Mouse (Mus musculus) midbrain, embryonic 14.5 days (tissue): ENCODE results near the gene Casq1. TPM values are rescaled to one million over a fixed set of nuclear protein-coding genes. Genes with fewer than 3 reads are reported as not detected.
"Not testable (repeated sequence)": the region's sequence is repeated elsewhere in the genome, so short reads cannot be mapped to it uniquely, and the experiment has no call there.

Experiments used
- ATAC-seq: fragments of 200-750 bp; cut with Nextera tagmentation; 2 replicates; pipeline ENCODE4 v1.8.0; 2017; ENCODE audit warnings: moderate number of reproducible peaks, moderate library complexity; ENCODE audit not compliant: low FRiP score, low TSS enrichment
- DNase-seq: peaks from one replicate; pipeline ENCODE4 v3.0.0-alpha.2; 2015
- H3K27ac ChIP-seq: fragments of 300-500 bp; sonication (generic); replicated peaks from 2 replicates; pipeline ENCODE4 v1.5.1; 2014; ENCODE audit warnings: mild to moderate bottlenecking, low read depth, low read length, moderate library complexity
- H3K27me3 ChIP-seq: fragments of 300-500 bp; sonication (generic); 2 replicates; pipeline ENCODE4 v1.6.1; 2014; ENCODE audit warnings: low read length, control low read depth, mixed read lengths; ENCODE audit not compliant: control insufficient read depth, insufficient read depth
- H3K36me3 ChIP-seq: fragments of 300-500 bp; sonication (generic); 2 replicates; pipeline ENCODE4 v1.6.1; 2014; ENCODE audit warnings: low read length, control low read depth; ENCODE audit not compliant: control insufficient read depth, insufficient read depth
- H3K4me1 ChIP-seq: fragments of 300-500 bp; sonication (generic); 2 replicates; pipeline ENCODE4 v1.6.1; 2014; ENCODE audit warnings: mild to moderate bottlenecking, antibody characterized with exemption, low read length, control low read depth; ENCODE audit not compliant: control insufficient read depth, insufficient read depth
- H3K4me2 ChIP-seq: fragments of 300-500 bp; sonication (generic); 2 replicates; pipeline ENCODE4 v1.6.1; 2014; ENCODE audit warnings: mild to moderate bottlenecking, low read length, moderate library complexity
- H3K4me3 ChIP-seq: fragments of 300-500 bp; sonication (generic); replicated peaks from 2 replicates; pipeline ENCODE4 v1.5.1; 2014; ENCODE audit warnings: low read depth, low read length
- H3K9ac ChIP-seq: fragments of 300-500 bp; sonication (generic); replicated peaks from 2 replicates; pipeline ENCODE4 v1.6.1; 2014; ENCODE audit warnings: mild to moderate bottlenecking, low read length, moderate library complexity
- H3K9me3 ChIP-seq: fragments of 300-500 bp; sonication (generic); 2 replicates; pipeline ENCODE4 v1.6.1; 2016; ENCODE audit warnings: low read length, control low read depth, mixed read lengths; ENCODE audit not compliant: control insufficient read depth
- WGBS: fragments of 180-500 bp; shearing (Covaris S2); extraction: QIAGEN DNeasy Blood & Tissue Kit; methylation state at CpG from one replicate; pipeline ENCODE4 v1.1.7; 2014; 5-methylcytosine and 5-hydroxymethylcytosine counted together
- polyA plus RNA-seq: library from polyadenylated mRNA; unstranded; fragments of >200 nt; fragmentation: Nextera tagmentation; extraction: Ambion mirVana; gene quantifications from 2 replicates; pipeline ENCODE4 v1.2.1, GENCODE M21; 2014

Gene Casq1
- polyA plus RNA-seq = 1.6 and 2.3 TPM in 2 replicates

DNA sequence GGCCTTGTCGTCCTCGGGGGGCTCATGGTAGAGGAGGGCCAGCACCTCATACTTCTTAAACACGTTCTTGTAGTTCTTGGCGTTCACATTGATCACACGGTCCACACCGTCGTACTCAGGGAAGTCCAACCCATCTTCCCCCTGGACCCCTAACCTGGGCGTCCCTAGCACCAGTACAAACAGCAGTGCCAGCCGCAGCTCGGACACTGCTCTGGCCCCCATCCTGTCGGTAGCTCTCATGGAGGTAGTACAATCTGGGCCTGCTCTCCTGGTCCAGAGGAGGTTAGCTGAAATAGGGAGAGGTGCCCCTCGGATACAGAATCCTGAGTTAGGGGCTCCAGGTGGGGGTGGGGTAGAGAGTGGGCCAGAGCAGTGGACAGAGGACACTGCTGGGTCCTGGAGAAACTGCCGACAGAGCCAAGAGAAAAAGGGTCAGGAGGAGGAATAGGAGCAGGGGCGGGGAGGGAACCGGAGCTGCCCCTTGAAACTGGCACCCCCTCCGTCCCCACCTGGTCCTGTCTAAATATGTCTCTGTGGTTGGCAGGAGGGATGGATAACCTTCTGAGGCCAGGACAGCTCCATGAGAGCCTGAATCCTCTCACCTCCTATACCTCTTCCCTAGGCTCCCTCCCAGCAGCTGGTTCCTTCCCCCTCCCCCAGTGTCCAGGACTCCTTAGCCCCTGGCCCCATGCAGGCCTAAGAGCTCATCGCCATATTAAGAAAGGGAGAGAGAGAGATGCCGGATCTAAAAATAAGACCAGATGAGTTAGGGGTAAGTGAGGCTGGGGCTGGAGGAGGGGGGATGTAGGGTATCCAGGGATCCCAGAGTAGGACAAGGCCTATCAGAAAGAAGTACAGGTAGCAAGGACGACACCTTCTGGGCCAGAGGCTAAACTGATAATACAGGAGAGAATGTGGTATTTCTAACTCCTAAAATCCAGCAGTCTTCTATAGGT is at the start of gene Casq1:
Casq1 (minus strand) TSS at position 418 of the 956 bp plus-strand sequence.
- Histone ChIP-seq H3K27ac (no peak within 1 kb of the TSS), H3K4me3 (no peak within 1 kb of the TSS), H3K27me3 (no peaks in the 10 kb centered on the region), H3K9ac (no peak within 1 kb of the TSS), H3K4me1 (peaks cover 16% of the 10 kb centered on the region), H3K36me3 (no peaks in the 10 kb centered on the region), H3K4me2 (no peak within 1 kb of the TSS), H3K9me3 (no peaks in the 10 kb centered on the region)
- WGBS = 82% methylated on average over 19 of the region's 19 CpGs
- DNase-seq (no peak), ATAC-seq (no peak)

DNA sequence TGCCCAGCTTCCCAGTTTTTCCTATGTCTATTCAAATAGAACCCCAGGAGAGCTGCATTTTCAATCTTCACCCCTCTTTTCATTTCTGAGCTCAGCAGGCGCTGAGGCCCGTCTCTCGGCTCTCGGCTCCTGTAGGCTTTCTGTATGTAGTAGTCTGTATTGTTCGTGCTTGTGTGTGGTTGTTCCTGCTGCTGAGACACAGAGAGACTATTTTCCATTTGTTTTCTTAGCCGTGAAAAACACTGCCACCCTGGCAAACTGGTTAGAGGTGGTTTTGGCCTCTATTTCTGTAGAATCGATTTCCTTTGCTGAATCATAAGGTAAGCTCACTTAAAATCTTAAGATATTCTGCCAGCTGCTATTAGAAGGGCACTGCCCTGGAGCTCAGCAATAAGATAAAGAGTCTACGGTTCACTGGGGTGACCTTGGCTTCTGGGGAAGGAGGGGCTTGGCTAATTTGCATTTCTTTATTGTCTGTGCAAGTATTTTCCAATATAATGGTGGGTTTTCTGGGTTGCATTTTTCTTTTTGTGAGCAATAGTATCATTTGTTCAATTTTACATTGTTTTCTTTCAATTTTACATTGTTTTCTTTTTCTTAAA is 41.9 kb upstream of the Casq1 start, which contains the start of gene Igsf8:
Igsf8 (plus strand) TSS at position 165 of the 602 bp plus-strand sequence.
- ATAC-seq = no peak
- H3K4me1 ChIP-seq = no peaks in the 10 kb centered on the region
- H3K9ac ChIP-seq = no peak within 1 kb of the TSS
- 7% methylated on average over 8 of the region's 8 CpGs for WGBS
- no peak within 1 kb of the TSS for H3K4me3 ChIP-seq
- peak within 1 kb of the TSS; percentile 62 for H3K27ac ChIP-seq
- no peaks in the 10 kb centered on the region for H3K9me3 ChIP-seq
- no peaks in the 10 kb centered on the region for H3K27me3 ChIP-seq
- no peaks in the 10 kb centered on the region for H3K36me3 ChIP-seq
- peak; percentile 47 for DNase-seq
- peak within 1 kb of the TSS; percentile 3 for H3K4me2 ChIP-seq

DNA sequence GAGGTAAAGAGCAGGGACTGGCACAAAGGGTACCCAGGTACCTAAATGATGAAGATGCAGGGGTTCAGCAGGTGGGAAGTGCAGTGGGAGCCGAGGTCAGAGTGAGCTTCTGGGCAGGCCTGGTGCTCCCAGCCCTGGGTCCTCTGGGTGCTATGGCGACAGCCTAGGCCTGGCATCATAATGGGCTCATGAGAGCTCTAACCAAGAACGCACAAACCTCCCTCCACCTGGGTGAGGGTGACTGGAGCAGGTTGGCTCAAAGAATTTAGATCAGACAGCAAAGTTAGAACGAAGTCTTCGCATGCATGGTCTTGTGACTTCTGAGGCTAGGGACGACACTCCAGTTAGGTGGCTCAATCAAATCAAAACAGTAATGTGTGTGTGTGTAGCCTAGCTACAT is 38.6 kb upstream of the Casq1 start, which contains the start of gene Atp1a4:
Atp1a4 (minus strand) TSS at position 101 of the 400 bp plus-strand sequence.
- Histone ChIP-seq H3K9ac (no peak within 1 kb of the TSS), H3K4me3 (no peak within 1 kb of the TSS), H3K9me3 (no peaks in the 10 kb centered on the region), H3K36me3 (no peaks in the 10 kb centered on the region), H3K27me3 (no peaks in the 10 kb centered on the region), H3K4me2 (no peak within 1 kb of the TSS), H3K27ac (no peak within 1 kb of the TSS), H3K4me1 (no peaks in the 10 kb centered on the region)
- WGBS = 87% methylated on average over 6 of the region's 6 CpGs
- ATAC-seq (no peak), DNase-seq (no peak)

DNA sequence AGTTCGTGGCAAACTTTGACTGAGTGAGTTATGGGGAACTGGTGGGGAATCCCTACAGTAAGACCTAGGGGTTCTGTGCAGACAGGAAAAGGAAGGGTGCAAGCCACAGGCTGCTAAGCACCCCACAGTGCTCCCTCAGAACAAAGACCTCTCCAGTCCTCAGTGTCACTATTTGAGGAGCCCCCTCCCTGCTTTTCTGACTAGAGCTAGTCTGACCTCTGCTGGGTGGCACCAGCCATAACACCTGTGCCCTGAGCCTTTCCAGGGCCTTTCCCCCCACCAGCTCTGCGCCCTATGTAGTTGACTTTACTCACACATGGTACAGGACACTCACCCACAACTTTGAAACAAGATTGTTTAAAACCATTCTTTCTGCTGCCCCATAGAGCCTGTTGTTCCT is 28.0 kb upstream of the Casq1 start:
- Histone ChIP-seq H3K9ac (no peak overlapping the region), H3K4me2 (no peak overlapping the region), H3K4me1 (0 out of 2 replicates have a peak, but pooled peaks cover under 1% of the 10 kb centered on the region), H3K9me3 (no peaks in the 10 kb centered on the region), H3K27ac (no peak overlapping the region), H3K27me3 (peaks cover 5% of the 10 kb centered on the region; the same call in 1 of the 2 replicates), H3K4me3 (no peak overlapping the region), H3K36me3 (no peaks in the 10 kb centered on the region)
- ATAC-seq (0 out of 2 replicates have a peak, but pooled peaks have one; percentile 40), DNase-seq (peak; percentile 66)
- WGBS = 34% methylated on average over 2 of the region's 2 CpGs

DNA sequence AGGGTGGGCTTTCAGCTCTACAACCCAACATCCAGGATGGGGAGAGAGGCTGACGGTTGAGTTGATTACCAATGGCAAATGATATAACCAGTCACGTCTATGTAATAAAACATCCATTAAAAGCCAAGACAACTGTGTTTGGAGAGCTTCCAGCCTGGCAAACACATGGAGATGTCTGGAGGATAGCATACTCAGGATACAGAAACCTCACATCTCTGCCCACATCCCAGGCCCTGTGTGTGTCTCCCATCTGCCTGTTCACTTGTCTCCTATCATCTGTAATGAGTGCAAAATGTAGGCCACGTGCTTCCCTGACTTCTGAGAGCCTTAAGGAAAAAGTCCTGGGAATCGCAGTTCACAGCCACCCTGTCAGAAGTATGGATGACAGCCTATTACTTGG is 27.5 kb upstream of the Casq1 start:
- WGBS = 68% methylated on average over 4 of the region's 4 CpGs
- Histone ChIP-seq H3K4me2 (no peak overlapping the region), H3K9ac (no peak overlapping the region), H3K27ac (no peak overlapping the region), H3K4me1 (0 out of 2 replicates have a peak, but pooled peaks cover 4% of the 10 kb centered on the region), H3K27me3 (peaks cover 5% of the 10 kb centered on the region; the same call in 1 of the 2 replicates), H3K9me3 (no peaks in the 10 kb centered on the region), H3K4me3 (no peak overlapping the region), H3K36me3 (no peaks in the 10 kb centered on the region)
- DNase-seq = no peak
- ATAC-seq = no peak

DNA sequence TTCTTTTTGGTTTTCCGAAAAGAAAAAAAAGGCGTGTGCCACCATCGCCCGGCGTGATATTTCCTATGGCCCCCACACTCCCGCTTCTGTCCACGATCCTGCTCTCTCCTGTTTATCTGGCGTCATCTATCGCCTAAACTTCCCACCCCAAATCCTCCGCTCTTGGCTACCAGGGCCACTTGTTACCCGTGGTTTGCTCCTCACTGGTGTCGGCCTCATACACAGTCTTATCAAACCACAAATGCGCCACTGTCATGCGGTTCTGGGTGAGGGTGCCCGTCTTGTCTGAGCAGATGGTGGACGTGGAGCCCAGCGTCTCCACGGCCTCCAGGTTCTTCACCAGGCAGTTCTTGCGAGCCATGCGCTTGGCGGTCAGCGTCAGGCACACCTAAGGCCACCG is 25.0 kb upstream of the Casq1 start:
- H3K4me2 ChIP-seq = 0 out of 2 replicates have a peak overlapping the region, but pooled peaks have one; percentile 1
- not testable (repeated sequence) for H3K9ac ChIP-seq, H3K4me1 ChIP-seq, H3K27ac ChIP-seq, H3K27me3 ChIP-seq, DNase-seq, ATAC-seq, H3K4me3 ChIP-seq, H3K9me3 ChIP-seq, H3K36me3 ChIP-seq
- 54% methylated on average over 23 of the region's 23 CpGs for WGBS

DNA sequence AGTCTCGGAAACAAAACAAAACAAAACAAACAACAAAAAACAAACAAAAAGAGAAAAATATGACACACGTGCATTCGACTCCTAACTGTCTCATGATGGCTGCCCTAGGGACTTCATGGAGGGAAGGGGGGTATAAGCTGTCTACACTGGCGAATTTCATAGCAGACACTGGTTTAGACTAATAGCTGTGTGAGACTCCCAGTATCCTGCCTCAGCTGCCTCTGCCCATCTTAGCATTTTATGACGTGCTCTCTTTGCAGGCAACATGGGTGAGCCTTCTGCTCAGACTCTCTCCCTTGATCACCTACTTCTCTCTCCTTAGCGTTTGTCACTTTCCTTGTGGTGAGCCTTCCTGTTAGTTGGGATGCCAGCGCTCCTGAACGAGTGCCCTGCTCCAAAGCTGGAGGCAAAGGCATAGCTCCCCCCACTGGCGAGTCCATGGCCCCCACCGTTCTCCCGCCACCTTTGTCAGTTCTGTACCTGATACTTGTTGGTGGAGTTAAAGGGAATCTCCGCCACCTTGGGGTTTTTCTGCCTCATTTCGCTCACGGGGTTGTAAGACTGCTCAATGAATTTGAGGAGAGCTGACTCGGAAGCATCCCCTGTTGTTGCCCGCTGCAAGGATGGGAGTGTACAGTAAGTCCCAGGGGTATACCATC is 24.0 kb upstream of the Casq1 start:
- H3K9ac ChIP-seq = no peak overlapping the region

DNA sequence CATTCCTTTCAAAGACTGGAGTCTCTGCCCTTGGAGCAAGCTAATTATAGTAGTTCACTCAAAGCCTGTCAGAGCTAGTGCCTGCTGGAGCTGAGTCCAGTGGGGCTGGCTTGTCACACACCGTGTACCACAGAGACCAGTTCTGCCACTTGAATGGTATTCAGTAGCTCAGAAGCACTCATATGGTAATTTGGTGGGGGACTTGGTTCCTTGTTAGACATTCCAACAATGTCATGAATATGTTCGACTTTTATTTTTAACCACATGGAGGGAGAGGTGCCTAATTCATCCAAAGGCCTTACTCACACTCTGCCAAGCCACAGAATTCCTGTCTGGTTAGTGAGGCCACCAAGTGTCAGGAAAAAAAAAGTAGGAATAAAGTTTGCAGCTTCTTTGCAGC is 22.7 kb upstream of the Casq1 start:
- no peak overlapping the region for H3K4me3 ChIP-seq
- peak; percentile 58 for DNase-seq
- no peaks in the 10 kb centered on the region for H3K9me3 ChIP-seq
- H3K27me3 ChIP-seq = peaks cover 5% of the 10 kb centered on the region; the same call in 1 of the 2 replicates
- WGBS = 11% methylated on average over 2 of the region's 2 CpGs
- no peak overlapping the region for H3K27ac ChIP-seq
- peak; percentile 54 for ATAC-seq
- no peaks in the 10 kb centered on the region for H3K36me3 ChIP-seq
- H3K9ac ChIP-seq = no peak overlapping the region
- H3K4me2 ChIP-seq = no peak overlapping the region
- H3K4me1 ChIP-seq = 0 out of 2 replicates have a peak, but pooled peaks cover 4% of the 10 kb centered on the region

More for the DNA sequence above, 24.0 kb upstream of the Casq1 start:
- H3K27ac ChIP-seq = no peak overlapping the region
- DNase-seq = no peak
- H3K4me3 ChIP-seq = no peak overlapping the region
- H3K4me1 ChIP-seq = 0 out of 2 replicates have a peak, but pooled peaks cover 4% of the 10 kb centered on the region
- peaks cover 5% of the 10 kb centered on the region; the same call in 1 of the 2 replicates for H3K27me3 ChIP-seq
- H3K4me2 ChIP-seq = no peak overlapping the region
- no peaks in the 10 kb centered on the region for H3K9me3 ChIP-seq
- H3K36me3 ChIP-seq = no peaks in the 10 kb centered on the region
- no peak for ATAC-seq
- WGBS = 32% methylated on average over 16 of the region's 16 CpGs
